Mouse (Mus musculus) right cerebral cortex, adult 2 months (tissue): ENCODE measurements around the gene Edc3.

Experiments used
- DNase-seq, 2 experiments: peaks; one replicate each; pipeline ENCODE4 v3.0.0; 2021 to 2022; ENCODE audit warnings: low spot score in 2 of 2

The Edc3 gene

GRCm38 (mm10) chr9:57761563-57762551 is 53.5 kb downstream of the Edc3 start:
- DNase-seq = no peak

DNA sequence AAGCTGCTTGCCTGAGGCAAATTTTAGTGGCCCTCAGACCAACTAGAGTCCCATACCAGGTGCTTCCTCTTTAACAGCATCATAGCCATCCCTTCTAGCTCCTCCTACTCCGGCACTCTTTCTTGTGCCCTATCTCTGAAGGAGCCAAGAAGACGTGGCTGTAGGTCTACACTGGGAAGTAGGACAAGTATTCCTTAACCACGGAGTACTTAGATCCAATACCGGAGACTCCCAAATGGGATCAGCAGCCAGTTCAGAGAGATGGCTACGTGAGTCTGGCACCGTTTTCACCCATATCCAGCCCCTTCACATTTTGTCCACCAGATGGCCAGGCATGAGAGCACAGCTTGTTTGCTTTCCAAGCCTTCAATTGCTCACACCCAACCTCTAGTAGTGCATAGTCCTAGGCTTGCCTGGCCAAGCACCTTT is 54.2 kb downstream of the Edc3 start:
- DNase-seq = no peak

DNA sequence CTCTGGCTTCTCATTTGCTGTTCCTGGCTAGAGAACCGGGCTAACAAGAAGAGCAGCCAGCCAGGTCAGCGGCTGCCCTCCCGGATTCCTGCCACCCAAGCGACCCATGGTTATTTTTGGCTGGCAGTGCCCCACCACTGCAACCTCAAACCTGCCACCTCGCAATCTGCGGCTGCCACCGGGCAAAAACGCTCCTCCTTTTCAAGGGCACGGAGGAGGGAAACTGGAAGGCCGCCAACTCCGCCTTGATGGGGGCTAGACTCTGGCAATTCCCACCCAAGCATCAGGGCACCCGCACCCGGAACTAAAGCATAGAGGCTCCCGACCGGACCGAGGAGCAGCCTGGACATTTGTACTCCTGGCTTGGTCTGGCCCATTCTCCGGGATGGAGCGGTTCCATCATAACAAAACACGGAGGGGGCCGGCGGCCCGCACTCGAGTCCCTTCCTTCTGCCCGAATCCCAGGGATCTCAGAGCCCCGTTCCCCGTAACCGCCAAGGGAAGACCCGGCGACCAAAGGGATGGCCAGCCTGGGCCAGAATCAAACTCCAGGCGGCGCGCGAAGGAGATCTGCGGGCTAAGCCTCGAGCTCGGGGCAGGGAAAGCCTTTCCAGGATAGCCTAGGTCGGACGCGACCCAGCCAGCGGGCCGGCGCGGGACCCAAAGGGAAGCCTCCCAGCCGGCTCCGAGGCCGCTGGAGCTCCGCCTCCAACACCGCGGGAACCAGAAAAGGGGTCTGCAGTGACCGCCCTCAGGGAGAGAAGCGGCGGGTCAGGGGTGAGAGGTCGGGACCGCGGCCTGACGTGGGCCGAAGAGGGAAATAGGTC is 56.0 kb downstream of the Edc3 start:
- DNase-seq = peak; percentile 80

- DNase-seq = peak; percentile 89 to 91
Observed at GRCm38 (mm10) chr9:57764974-57765363, 56.6 kb downstream of the Edc3 start.

GRCm38 (mm10) chr9:57765364-57766351 is 57.3 kb downstream of the Edc3 start, which contains the start of gene Clk3:
TSS of gene Clk3 (minus strand) at chr9:57765860.
- peak; percentile 74 to 84 for DNase-seq

DNA sequence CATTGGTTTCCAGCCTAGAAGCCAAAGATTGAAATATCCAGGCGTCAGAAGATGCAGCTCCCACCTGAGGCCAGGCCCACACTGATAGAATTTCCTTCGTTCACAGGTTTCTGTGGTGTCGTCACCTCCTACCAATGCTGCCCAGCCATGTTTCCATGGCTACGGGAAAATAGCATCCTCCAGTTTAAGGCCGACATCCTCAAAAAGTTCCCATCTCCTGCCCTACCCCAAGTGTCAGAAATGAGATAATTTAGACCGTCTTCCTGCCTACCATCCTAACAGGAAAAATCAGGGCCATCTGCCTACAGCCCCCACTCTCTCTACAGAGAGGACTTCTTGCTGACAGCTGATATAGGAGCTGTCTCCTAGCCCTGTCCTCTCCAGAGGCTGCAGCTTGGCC is 58.1 kb downstream of the Edc3 start:
- DNase-seq = peak in 1 of 2 experiments; percentile 53

DNA sequence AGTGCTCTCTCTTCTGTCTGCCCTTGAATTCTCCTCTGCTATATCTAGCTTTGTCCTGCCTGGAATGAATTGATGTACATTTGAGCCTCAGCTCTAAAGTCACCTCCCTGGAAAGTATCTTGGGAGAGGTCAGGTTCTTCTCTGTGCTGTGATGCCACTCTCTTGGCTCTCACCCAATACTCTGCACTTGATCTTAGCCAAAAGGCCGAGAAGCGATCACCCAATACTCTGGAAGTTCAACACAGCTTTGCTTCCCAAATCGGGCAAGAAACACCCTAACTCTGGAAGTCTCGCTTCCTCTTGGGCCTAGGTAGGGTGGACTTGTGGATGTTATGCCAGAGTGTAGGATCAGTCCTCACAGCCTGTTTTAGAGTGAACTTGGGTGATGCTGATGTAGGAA is 58.9 kb downstream of the Edc3 start:
- no peak for DNase-seq

- DNase-seq = no peak
Observed at GRCm38 (mm10) chr9:57769539-57770069, 61.3 kb downstream of the Edc3 start.

DNA sequence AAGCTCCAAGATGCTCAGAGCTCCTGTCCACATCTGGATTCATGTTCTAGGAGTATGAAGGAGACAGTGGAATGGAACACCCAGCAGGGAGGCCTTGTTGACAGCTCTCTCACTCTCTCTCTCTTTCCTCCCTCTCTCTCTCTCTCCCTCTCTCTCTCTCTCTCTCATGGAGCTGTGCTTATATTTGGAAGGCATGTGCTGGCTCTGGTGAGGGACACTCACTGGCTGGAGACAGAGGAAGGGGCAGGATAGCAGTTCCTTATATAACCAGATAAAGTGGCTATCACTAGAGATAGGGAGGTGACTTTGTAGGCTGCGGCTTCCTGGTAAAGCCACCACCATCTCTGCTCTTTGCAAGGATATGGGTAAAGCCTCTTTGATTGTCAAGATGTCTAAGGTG is 61.9 kb downstream of the Edc3 start:
- no peak for DNase-seq

DNA sequence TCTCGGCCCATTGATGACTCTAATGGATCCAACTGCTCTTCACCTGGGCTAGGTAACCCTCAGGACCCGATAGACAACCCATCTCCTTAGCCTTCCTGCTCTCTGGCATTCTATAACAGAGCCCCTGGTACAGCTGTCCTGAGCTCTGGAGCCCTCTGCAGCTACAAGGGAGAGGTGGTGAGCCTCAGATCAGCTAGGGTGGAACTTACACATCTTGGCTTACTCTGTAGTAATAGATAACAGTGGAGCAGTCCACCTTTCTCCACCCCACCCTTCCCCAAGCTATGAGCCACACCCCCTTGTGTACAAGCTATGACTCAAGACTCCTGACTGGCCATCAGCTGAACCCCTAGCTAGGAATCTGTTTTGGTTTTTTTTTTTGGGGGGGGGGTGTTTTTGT is 62.5 kb downstream of the Edc3 start:
- no peak for DNase-seq

DNA sequence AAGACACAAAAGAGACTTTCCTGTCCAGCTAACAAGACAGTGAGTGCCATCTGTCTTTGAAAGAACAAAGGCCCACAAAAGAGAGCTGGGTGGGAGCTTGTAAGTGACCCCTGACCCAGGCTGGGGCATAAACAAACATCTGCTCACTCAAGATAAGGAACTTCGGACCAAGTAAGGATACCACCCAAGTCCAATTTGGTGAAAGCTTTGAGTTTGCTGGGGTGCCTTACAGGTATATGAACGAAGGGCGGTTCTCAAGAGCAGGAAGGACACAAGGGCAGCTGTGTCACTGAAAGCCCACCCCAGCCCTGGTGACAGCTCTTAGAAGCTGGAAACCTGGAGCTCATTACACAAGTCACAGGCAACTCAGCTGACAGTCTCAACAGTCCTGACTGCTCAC is 65.4 kb downstream of the Edc3 start:
- DNase-seq = no peak

DNA sequence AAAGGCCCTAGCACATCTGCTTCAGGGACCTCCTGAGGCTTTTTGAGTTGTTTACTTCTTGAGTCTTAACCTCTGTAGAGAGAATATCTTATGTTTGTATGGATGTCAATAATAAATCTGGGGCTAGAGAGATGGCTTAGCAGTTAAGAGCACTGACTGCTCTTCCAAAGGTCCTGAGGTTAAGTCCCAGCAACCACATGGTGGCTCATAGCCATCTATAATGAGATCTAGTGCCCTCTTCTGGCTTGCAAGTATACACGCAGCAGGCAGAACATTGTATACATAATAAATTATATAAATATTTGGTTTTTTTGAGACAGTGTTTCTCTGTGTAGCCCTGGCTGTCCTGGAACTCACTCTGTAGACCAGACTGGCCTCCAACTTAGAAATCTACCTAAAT is 65.8 kb downstream of the Edc3 start:
- DNase-seq = no peak

DNA sequence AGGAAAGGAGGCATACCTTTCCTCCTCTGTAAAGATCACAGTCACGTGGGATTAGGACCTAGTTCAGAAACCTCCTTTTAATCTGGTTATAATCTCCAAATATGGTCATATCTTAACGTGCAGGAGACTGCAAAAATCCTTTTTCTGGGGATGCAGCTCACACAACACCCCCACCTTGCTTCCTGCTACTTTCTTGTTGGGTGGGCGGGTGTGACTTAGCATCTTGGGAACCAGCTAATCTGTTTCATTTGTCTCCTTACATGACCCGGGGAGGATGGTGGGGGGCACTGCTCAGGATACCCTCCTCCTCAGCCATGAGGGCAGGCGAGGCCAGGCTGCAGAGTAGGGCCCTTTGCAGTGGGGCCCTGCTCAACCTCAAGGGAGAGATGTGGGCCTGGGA is 66.7 kb downstream of the Edc3 start:
- DNase-seq = peak; percentile 71 to 74

GRCm38 (mm10) chr9:57775736-57776135 is 67.4 kb downstream of the Edc3 start:
- DNase-seq = no peak

DNA sequence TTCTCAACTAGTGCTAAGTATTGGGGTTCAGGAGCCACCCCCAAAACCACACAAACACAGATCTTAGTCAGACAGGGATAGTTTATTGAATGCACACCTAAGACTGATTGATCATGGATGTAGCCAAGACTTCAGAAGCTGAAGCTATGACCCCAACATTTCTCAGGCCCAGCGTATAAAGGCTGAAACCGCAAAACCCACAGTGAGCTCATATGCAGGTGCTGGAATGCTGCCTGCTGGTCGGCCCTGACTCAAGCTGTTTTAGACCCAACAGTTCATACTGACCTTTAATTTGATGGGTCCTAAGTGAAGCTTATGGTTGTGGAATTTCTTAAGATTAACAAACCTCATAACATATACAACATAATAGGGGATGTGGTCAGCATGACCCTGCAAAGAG is 74.3 kb downstream of the Edc3 start:
- no peak for DNase-seq

DNA sequence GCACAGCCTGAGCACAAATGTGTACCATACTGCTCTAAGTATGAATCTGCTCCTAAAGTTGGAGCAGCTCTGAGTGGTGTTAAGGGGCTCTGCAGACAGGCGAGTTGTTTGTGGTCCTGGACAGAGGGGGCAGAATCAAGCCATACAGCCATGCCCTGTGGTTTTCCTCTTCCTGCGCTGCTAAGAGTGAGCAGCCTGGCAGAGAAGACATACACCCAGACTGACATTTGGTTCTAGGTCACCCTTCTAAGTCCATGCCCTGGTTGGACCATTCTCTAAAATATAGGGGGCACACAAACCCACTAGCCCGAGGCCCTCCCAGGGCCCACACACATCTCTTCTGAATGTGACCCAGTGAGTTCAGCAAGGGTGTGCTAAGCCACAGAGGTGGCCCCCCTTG is 81.4 kb downstream of the Edc3 start:
- no peak for DNase-seq

GRCm38 (mm10) chr9:57797456-57797855 is 89.1 kb downstream of the Edc3 start:
- DNase-seq = no peak

GRCm38 (mm10) chr9:57798725-57799253 is 90.4 kb downstream of the Edc3 start:
- no peak for DNase-seq

DNA sequence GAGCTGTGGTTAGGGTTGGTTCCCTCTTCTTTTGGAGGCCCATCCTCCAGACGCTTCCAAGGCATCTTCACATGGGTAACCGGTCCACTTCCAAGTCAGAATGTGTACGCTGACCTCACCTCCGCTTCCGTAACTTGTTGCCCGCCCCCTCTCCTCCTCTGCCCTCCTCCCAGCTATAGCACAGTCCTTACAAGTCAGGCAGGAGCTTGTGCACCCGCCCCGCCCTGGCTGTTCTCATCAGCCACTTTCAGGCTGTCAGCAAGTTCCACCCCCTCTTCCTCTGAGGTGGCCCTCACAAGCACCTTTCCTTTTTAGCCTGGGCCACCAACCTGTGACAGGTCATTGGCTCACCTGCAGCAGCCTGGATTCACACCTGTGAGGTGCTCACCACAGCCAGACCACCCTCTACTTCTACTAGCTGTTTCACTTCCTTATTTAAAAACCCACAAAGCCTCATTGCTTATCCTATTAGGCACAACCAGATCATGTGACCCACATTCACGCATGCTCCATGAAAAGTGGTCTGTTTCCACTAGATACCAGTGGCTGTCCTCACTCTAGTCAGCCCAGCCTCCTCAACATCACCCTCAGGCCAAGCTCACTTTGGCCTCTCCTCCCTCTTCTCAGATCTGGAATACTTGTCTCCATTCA is 92.1 kb downstream of the Edc3 start:
- no peak for DNase-seq
